Mouse (Mus musculus) lung, embryonic 16.5 days (tissue): ENCODE data around the gene Ablim1. TPM values are rescaled to one million over a fixed set of nuclear protein-coding genes. Genes with fewer than 3 reads are reported as not detected.

Experiments used
- ATAC-seq: fragments of 200-750 bp; cut with Nextera tagmentation; 2 replicates; pipeline ENCODE4 v1.8.0; 2017; ENCODE audit warnings: low read depth, mild to moderate bottlenecking, moderate library complexity
- H3K27ac ChIP-seq: fragments of 300-500 bp; sonication (generic); 2 replicates; pipeline ENCODE4 v1.5.1; 2014; ENCODE audit warnings: mild to moderate bottlenecking, control low read depth, low read length
- H3K27me3 ChIP-seq: fragments of 300-500 bp; sonication (generic); 2 replicates; pipeline ENCODE4 v1.6.1; 2014; ENCODE audit warnings: low read depth, low read length, mixed read lengths; ENCODE audit not compliant: control insufficient read depth, insufficient read depth
- H3K36me3 ChIP-seq: fragments of 300-500 bp; sonication (generic); 2 replicates; pipeline ENCODE4 v1.6.1; 2014; ENCODE audit warnings: low read length; ENCODE audit not compliant: control insufficient read depth, insufficient read depth
- H3K4me1 ChIP-seq: fragments of 300-500 bp; sonication (generic); replicated peaks from 2 replicates; pipeline ENCODE4 v1.6.1; 2014; ENCODE audit warnings: low read length, mixed read lengths; ENCODE audit not compliant: control insufficient read depth, insufficient read depth
- H3K4me2 ChIP-seq: fragments of 300-500 bp; sonication (generic); 2 replicates; pipeline ENCODE4 v1.6.1; 2014; ENCODE audit warnings: low read depth, low read length, control low read depth
- H3K4me3 ChIP-seq: fragments of 300-500 bp; sonication (generic); 2 replicates; pipeline ENCODE4 v1.5.1; 2014; ENCODE audit warnings: mild to moderate bottlenecking, low read length, control low read depth
- H3K9ac ChIP-seq: fragments of 300-500 bp; sonication (generic); 2 replicates; pipeline ENCODE4 v1.6.1; 2014; ENCODE audit warnings: low read length, control low read depth
- H3K9me3 ChIP-seq: fragments of 300-500 bp; sonication (generic); 2 replicates; pipeline ENCODE4 v1.6.1; 2016; ENCODE audit warnings: low read length; ENCODE audit not compliant: control insufficient read depth
- WGBS: fragments of 180-500 bp; shearing (Covaris S2); extraction: QIAGEN DNeasy Blood & Tissue Kit; methylation state at CpG from one replicate; pipeline ENCODE4 v1.1.7; 2014; 5-methylcytosine and 5-hydroxymethylcytosine counted together
- polyA plus RNA-seq: library from polyadenylated mRNA; unstranded; fragments of >200 nt; fragmentation: Nextera tagmentation; extraction: Ambion mirVana; gene quantifications from 2 replicates; pipeline ENCODE4 v1.2.1, GENCODE M21; 2015

Gene Ablim1
- polyA plus RNA-seq, 1 experiment from 2014 or later: 54.5 TPM

DNA sequence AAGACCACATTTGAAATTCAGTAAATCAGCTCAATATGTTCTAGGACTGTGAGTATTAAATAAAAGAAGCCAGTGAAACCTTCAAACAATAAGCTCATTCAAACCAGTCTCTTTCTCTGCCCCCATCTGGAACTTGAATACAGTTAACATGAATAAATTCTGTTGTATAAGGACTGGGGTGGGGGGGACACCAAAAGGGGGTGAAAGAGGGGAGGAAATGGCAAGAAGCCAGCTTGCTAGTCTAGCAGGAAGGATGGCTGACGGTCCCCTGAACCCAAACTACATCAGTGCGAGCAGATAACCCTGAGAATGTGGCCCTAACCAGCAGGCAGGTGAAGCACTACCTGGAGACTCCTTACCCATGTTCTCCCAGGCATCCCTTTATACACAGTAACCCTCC, 315.8 kb downstream of the Ablim1 start:
- Histone ChIP-seq H3K9ac (no peak overlapping the region), H3K27ac (no peak overlapping the region), H3K9me3 (no peaks in the 10 kb centered on the region), H3K4me1 (peaks cover 60% of the 10 kb centered on the region), H3K4me2 (no peak overlapping the region), H3K36me3 (no peaks in the 10 kb centered on the region), H3K4me3 (no peak overlapping the region), H3K27me3 (no peaks in the 10 kb centered on the region)
- ATAC-seq: no peak
- 44% methylated on average over 2 of the region's 2 CpGs for WGBS

- ATAC-seq: no peak
- peaks cover 58% of the 10 kb centered on the region for H3K4me1 ChIP-seq
- H3K27me3 ChIP-seq: no peaks in the 10 kb centered on the region
- no peak overlapping the region for H3K4me3 ChIP-seq
- no peaks in the 10 kb centered on the region for H3K36me3 ChIP-seq
- H3K27ac ChIP-seq: peak overlapping the region; percentile 2; the same call in 1 of the 2 replicates
- no peak overlapping the region for H3K9ac ChIP-seq
- H3K4me2 ChIP-seq: no peak overlapping the region
- H3K9me3 ChIP-seq: no peaks in the 10 kb centered on the region
- 57% methylated on average over 4 of the region's 4 CpGs for WGBS
These were observed 316.4 kb downstream of the Ablim1 start for GRCm38 (mm10) chr19:56998331-56998730.

DNA sequence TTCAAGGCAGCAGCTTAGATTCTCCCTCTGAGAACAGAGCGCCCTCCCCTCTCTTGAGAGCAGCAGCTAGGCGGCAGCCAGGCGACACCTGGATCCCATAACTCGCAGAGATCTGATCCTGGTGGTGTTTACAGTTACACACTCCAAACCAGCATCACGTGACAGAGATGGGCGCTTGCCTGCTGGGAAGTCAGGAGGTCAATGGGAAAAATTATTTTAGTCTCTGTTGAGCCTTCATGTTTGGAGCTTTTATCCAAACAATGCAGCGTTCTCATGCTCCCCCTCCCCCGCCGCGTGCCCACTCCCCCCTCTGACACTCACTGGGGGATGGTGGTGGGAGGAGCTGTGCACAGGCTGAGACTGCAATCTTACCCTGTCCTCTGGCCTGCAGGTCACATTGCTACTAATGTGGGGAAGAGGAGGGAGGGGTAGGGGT, 317.5 kb downstream of the Ablim1 start:
- peak overlapping the region; percentile 37 for H3K27ac ChIP-seq
- H3K4me2 ChIP-seq: peak overlapping the region; percentile 26
- H3K36me3 ChIP-seq: no peaks in the 10 kb centered on the region
- peak overlapping the region; percentile 4; the same call in 1 of the 2 replicates for H3K4me3 ChIP-seq
- no peaks in the 10 kb centered on the region for H3K9me3 ChIP-seq
- H3K9ac ChIP-seq: no peak overlapping the region
- H3K27me3 ChIP-seq: no peaks in the 10 kb centered on the region
- H3K4me1 ChIP-seq: peaks cover 48% of the 10 kb centered on the region
- 3% methylated on average over 10 of the region's 10 CpGs for WGBS
- peak; percentile 93 for ATAC-seq

- Histone ChIP-seq H3K27ac (no peak overlapping the region), H3K36me3 (no peaks in the 10 kb centered on the region), H3K9me3 (no peaks in the 10 kb centered on the region), H3K4me3 (no peak overlapping the region), H3K9ac (no peak overlapping the region), H3K4me1 (peaks cover 47% of the 10 kb centered on the region), H3K27me3 (no peaks in the 10 kb centered on the region), H3K4me2 (no peak overlapping the region)
- no peak for ATAC-seq
- WGBS: 43% methylated on average over 4 of the region's 4 CpGs
These were observed 319.3 kb downstream of the Ablim1 start for GRCm38 (mm10) chr19:56995441-56995840.

- no peak overlapping the region for H3K4me3 ChIP-seq
- no peak for ATAC-seq
- no peak overlapping the region; the same call in 1 of the 2 replicates for H3K27ac ChIP-seq
- no peaks in the 10 kb centered on the region for H3K9me3 ChIP-seq
- no peaks in the 10 kb centered on the region for H3K36me3 ChIP-seq
- no peaks in the 10 kb centered on the region for H3K27me3 ChIP-seq
- no peak overlapping the region for H3K9ac ChIP-seq
- WGBS: 70% methylated on average over 4 of the region's 4 CpGs
- H3K4me2 ChIP-seq: no peak overlapping the region
- H3K4me1 ChIP-seq: peaks cover 55% of the 10 kb centered on the region
These were observed 320.1 kb downstream of the Ablim1 start for GRCm38 (mm10) chr19:56994653-56995052.

DNA sequence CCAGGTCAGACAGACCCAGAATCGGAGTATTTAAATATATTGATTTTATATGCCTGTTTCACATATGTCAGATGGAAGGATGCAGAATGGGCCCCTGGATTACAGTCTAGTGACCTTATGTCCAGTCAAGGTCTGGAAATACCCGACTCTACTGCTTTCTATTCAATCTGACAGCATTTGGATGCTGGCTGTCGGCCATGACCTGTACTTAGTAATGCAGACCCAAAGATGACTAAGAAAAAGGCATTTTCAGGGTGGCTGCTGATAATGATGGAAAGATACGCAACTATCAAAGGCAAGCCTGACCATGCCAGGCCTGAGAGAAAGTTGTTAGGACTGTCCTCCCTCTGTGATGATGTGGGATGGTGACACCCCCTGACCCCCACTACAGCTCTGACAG, 321.0 kb downstream of the Ablim1 start:
- Histone ChIP-seq H3K9ac (no peak overlapping the region), H3K4me1 (peaks cover 57% of the 10 kb centered on the region), H3K27ac (no peak overlapping the region), H3K4me2 (no peak overlapping the region), H3K9me3 (no peaks in the 10 kb centered on the region), H3K4me3 (no peak overlapping the region), H3K36me3 (no peaks in the 10 kb centered on the region), H3K27me3 (no peaks in the 10 kb centered on the region)
- 57% methylated on average over 4 of the region's 4 CpGs for WGBS
- no peak for ATAC-seq

DNA sequence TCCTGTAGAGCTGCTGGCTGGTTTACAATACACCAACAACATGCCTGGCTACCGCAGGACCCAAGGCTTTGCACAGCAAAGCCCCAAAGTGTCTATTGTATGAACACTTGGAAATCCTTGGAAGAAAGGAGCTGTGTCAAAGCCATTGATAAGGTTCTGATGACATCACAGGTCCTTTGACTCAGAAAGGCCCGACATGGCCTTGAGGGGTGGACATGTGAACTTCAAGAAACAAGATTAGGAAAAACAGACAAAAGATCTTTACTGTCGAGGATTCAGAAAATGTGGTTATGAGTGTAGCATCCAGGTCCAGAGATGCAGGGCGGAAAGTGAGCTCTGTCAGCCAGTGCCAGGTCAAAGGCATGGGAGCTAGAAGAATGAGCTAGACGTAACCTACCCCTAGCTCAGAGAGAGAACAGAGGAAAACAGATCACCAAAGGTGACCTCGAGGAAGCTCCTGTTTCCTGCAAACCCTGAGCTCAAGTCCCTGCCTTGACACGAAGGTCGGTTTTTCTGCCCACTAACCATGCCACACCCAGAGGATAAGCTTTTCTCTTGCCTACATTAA, 321.7 kb downstream of the Ablim1 start:
- Histone ChIP-seq H3K27ac (no peak overlapping the region), H3K4me3 (no peak overlapping the region), H3K4me1 (peaks cover 58% of the 10 kb centered on the region), H3K4me2 (no peak overlapping the region), H3K9ac (no peak overlapping the region), H3K36me3 (no peaks in the 10 kb centered on the region), H3K27me3 (no peaks in the 10 kb centered on the region), H3K9me3 (no peaks in the 10 kb centered on the region)
- no peak for ATAC-seq
- 64% methylated on average over 8 of the region's 8 CpGs for WGBS

DNA sequence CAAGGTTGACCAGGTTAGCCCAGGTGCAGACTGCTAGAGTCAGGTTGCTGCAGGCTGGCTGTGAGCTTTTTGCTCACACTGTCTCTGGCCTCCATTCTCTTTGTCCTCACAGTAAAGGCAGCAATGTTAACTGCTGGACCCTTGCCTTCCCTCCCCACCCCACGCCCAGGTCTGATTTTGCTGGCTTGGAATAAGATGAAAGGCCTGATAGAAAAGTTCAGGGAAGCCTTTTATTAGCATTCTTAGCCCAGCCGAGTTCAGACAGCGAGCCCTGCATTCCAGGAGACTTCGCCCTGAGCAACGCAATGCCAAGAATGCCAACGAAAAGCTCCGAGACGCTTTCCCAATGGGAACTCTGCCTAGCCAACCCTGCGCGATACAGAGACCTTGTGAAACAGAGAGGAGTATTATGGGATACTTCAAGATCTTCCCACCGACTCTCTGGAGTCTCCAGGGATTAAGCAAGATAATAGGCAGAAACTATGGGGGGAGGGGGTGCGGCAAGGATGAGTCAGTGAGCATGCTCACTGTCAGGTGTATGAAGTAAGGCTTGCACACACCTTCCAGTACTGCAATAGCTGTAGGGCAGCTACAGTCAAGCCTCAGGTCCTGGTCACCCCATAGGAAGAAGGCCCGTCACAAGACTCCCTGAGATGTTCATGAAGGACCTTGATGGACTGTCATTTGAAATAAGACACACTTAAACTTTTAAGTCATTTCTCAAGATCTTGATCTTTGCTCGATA, 324.2 kb downstream of the Ablim1 start:
- no peak overlapping the region for H3K4me2 ChIP-seq
- peak; percentile 55 for ATAC-seq
- no peak overlapping the region for H3K9ac ChIP-seq
- peak overlapping the region; percentile 74 for H3K27ac ChIP-seq
- H3K4me1 ChIP-seq: peaks cover 47% of the 10 kb centered on the region
- H3K36me3 ChIP-seq: no peaks in the 10 kb centered on the region
- H3K4me3 ChIP-seq: no peak overlapping the region
- H3K9me3 ChIP-seq: no peaks in the 10 kb centered on the region
- no peaks in the 10 kb centered on the region for H3K27me3 ChIP-seq
- 41% methylated on average over 14 of the region's 14 CpGs for WGBS

GRCm38 (mm10) chr19:56989171-56989570, 325.5 kb downstream of the Ablim1 start:
- Histone ChIP-seq H3K9ac (no peak overlapping the region), H3K36me3 (no peaks in the 10 kb centered on the region), H3K27ac (peak overlapping the region; percentile 75), H3K4me2 (no peak overlapping the region), H3K27me3 (no peaks in the 10 kb centered on the region), H3K4me3 (no peak overlapping the region), H3K9me3 (no peaks in the 10 kb centered on the region), H3K4me1 (peaks cover 38% of the 10 kb centered on the region)
- ATAC-seq: peak; percentile 72
- 58% methylated on average over 8 of the region's 8 CpGs for WGBS
